Mouse (Mus musculus): ENCODE data around the gene Olfr329-ps. TPM values are rescaled to one million over a fixed set of nuclear protein-coding genes. Genes with fewer than 3 reads are reported as not detected.
"Not testable (repeated sequence)": the region's sequence is repeated elsewhere in the genome, so short reads cannot be mapped to it uniquely, and the experiment has no call there.

Olfr329-ps gene
- total and polyA plus RNA-seq, 2 experiments from 2014 or later, result 0.11 TPM; not detected in 1

DNA sequence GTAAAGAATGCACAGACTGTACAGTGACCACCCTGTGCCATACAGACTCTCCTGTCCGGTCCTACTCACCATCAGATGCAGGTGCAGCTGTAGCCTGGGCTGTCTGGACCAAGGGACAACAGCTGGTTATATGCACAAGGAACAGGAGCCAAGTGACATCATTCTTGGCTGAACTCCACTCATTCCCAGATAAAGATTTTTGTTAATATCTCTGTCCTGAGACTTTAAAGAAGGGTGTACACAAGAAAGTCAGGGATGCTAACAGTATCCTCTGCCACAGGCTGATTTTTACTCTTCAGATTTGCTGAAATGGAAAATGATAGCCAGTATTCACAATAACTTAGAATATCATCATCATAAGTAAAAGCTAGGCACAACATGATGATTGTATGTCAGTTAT is 9.3 kb upstream of the Olfr329-ps start, which contains the start of gene Olfr328:
Gene Olfr328, minus strand, starts transcription at position 101 of the 400 bp plus-strand sequence.
- TF ChIP-seq CTCF (IDR thresholded peaks at IDR 0.05; ENCODE audit: low read depth), result no peak
- WGBS, result 71% methylated on average over 1 of the region's 1 CpGs
- Histone ChIP-seq H3K9me3 (ENCODE audit: low read length) (no peaks in the 10 kb centered on the region), H3K4me2 (ENCODE audit: low read depth, low read length) (no peak within 1 kb of the TSS), H3K4me1 (ENCODE audit: insufficient read depth, low read length) (no peaks in the 10 kb centered on the region), H3K4me3 (ENCODE audit: low read length) (no peak within 1 kb of the TSS), H3K27me3 (ENCODE audit: insufficient read depth, low read length) (no peaks in the 10 kb centered on the region), H3K9ac (replicated peaks; ENCODE audit: low read length) (no peak within 1 kb of the TSS), H3K36me3 (ENCODE audit: insufficient read depth, low read length) (no peaks in the 10 kb centered on the region), H3K27ac (no peak within 1 kb of the TSS)
- DNase-seq (ENCODE audit: low spot score) (no peak), ATAC-seq (no peak)

DNA sequence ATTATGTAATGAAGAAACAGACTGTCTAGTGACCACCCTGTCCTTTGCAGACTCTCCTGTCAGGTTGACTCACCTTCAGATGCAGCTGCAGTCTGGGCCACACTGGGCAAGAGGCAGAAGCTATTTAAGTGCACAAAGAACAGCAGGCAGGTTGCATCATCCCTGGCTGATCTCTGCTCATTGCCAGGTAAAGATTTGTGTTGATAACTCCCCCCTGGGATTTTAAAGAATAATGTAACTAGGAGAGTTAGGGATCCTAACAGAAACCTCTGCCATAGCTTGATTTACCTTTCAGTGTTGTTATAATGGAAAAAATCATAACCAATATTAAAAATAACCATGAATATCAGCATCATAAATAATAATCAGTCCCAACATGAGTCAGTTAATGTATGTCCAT is 11.5 kb downstream of the Olfr329-ps start, which contains the start of gene Olfr330:
Gene Olfr330, minus strand, starts transcription at position 101 of the 400 bp plus-strand sequence.
- not testable (repeated sequence) for H3K27ac ChIP-seq; H3K36me3 ChIP-seq (ENCODE audit: insufficient read depth, low read length); H3K27me3 ChIP-seq (ENCODE audit: insufficient read depth, low read length); H3K9ac ChIP-seq (replicated peaks; ENCODE audit: low read length); H3K9me3 ChIP-seq (ENCODE audit: low read length); H3K4me3 ChIP-seq (ENCODE audit: low read length); H3K4me2 ChIP-seq (ENCODE audit: low read depth, low read length); DNase-seq (ENCODE audit: low spot score); H3K4me1 ChIP-seq (ENCODE audit: insufficient read depth, low read length); ATAC-seq

DNA sequence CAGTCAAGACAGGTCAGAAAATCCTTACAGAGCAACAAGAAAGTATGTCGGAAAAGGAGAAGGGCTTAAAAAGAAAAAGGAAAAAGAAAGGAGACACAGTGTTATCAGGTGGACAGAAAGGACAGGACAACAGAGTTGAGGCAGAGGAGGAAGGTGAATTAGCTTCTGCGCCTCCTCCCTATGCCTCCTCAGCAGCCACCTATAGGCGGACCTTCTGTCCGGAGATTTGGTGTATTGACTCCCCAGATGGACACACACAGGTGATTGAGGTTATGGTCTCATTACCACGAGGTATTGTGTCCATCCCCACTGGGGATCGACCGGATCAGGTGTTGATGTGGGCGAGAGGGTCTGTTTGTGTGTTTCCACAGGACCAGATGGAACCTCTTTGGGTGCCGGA is 26.5 kb downstream of the Olfr329-ps start:
- not testable (repeated sequence) for H3K27ac ChIP-seq; H3K4me3 ChIP-seq (ENCODE audit: low read length); H3K27me3 ChIP-seq (ENCODE audit: insufficient read depth, low read length); H3K36me3 ChIP-seq (ENCODE audit: insufficient read depth, low read length); DNase-seq (ENCODE audit: low spot score); H3K9ac ChIP-seq (replicated peaks; ENCODE audit: low read length); H3K4me1 ChIP-seq (ENCODE audit: insufficient read depth, low read length); H3K4me2 ChIP-seq (ENCODE audit: low read depth, low read length); H3K9me3 ChIP-seq (ENCODE audit: low read length); ATAC-seq
- 94% methylated on average over 7 of the region's 9 CpGs for WGBS

DNA sequence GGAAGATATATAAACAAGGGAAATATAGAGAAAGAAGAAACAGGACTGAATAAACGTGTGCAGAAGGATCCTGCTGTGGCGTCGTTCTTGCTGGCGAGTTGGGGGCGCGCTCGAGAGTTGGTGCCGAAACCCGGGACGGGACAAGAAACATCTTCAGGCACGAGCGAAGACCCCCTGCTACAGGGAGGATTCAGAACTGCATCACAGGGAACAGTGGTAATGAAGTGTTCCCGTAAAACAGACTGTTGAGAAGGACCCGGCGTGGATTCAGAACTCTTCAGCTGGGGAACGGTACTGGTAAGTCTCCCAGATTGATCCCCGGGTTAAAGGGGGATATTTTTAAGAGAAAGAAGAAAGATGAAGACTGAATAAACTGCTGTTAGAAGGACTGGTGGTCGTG is 27.3 kb downstream of the Olfr329-ps start:
- not testable (repeated sequence) for DNase-seq (ENCODE audit: low spot score); H3K4me1 ChIP-seq (ENCODE audit: insufficient read depth, low read length); H3K4me3 ChIP-seq (ENCODE audit: low read length); H3K36me3 ChIP-seq (ENCODE audit: insufficient read depth, low read length); H3K27ac ChIP-seq; H3K9me3 ChIP-seq (ENCODE audit: low read length); H3K27me3 ChIP-seq (ENCODE audit: insufficient read depth, low read length); H3K4me2 ChIP-seq (ENCODE audit: low read depth, low read length); H3K9ac ChIP-seq (replicated peaks; ENCODE audit: low read length); ATAC-seq
- WGBS, result 96% methylated on average over 17 of the region's 18 CpGs

DNA sequence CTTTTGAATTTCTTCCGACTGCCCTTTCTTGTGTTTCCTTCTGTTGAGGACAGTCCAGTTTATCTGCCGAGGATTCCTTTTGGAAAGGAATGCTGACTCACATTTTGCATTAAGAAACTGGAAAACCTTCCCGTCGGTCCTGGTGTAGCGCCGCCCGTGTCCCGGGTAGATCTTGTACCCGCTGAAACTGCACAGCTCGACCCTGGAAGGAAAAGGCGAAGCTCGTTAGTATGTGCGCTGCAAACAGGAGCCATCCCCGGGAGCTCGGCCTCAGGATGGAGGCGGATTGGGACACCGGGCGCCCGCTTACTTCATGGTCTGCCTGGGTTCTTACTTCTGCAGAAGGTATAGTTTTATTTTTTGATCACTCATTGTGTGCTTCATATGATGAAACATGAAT is 37.2 kb downstream of the Olfr329-ps start:
- ATAC-seq; DNase-seq (ENCODE audit: low spot score); H3K36me3 ChIP-seq (ENCODE audit: insufficient read depth, low read length); H3K4me2 ChIP-seq (ENCODE audit: low read depth, low read length); H3K9me3 ChIP-seq (ENCODE audit: low read length); H3K9ac ChIP-seq (replicated peaks; ENCODE audit: low read length); H3K27ac ChIP-seq; H3K4me3 ChIP-seq (ENCODE audit: low read length); H3K27me3 ChIP-seq (ENCODE audit: insufficient read depth, low read length); H3K4me1 ChIP-seq (ENCODE audit: insufficient read depth, low read length): not testable (repeated sequence)
- WGBS, result 91% methylated on average over 19 of the region's 19 CpGs

DNA sequence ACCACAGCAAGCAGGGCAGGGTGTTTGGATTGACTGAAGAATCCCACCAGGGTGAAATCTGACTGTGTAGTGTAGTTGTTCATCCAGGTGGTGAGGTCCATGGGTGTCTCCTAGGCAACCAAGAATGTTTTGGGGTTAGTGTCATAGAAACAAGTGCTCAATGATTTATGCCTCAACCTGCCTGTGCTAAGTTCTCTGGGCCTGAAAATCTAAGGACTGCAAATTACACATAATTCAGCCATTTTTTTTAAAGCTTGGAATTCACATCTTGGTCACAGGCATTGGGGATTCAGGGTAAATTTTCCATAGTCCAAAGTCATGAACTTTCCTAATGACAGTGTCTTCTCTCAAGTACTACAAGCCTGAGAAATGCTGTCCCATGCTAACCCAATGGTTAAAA is 43.8 kb downstream of the Olfr329-ps start, which contains the start of gene Olfr331:
Gene Olfr331, minus strand, starts transcription at position 101 of the 400 bp plus-strand sequence.
- H3K36me3 ChIP-seq (ENCODE audit: insufficient read depth, low read length); H3K9me3 ChIP-seq (ENCODE audit: low read length); H3K4me1 ChIP-seq (ENCODE audit: insufficient read depth, low read length); H3K27me3 ChIP-seq (ENCODE audit: insufficient read depth, low read length); H3K27ac ChIP-seq; DNase-seq (ENCODE audit: low spot score); H3K4me3 ChIP-seq (ENCODE audit: low read length); H3K4me2 ChIP-seq (ENCODE audit: low read depth, low read length); ATAC-seq; H3K9ac ChIP-seq (replicated peaks; ENCODE audit: low read length): not testable (repeated sequence)

DNA sequence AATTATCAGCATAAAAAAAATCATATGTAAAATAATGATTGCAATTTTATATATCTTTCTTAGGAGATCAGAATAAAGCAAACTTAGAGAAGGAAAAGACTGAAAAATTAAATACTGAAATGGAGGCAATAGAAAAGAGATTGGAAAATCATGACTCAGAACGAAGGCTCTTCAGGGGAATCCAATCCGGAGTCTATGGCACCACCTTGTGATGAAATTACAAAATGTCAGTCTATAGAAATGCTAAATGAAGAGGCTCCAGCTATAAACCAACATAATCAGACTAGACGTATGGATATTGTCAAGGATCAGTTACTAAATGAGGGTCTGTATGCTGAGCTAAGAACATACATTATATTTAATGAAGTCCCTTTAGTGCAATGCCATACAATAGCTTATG is 46.9 kb downstream of the Olfr329-ps start:
- no peak overlapping the region for H3K27ac ChIP-seq
- no peaks in the 10 kb centered on the region for H3K4me1 ChIP-seq (ENCODE audit: insufficient read depth, low read length)
- DNase-seq (ENCODE audit: low spot score), result peak; percentile 69
- ATAC-seq, result no peak
- H3K27me3 ChIP-seq (ENCODE audit: insufficient read depth, low read length), result no peaks in the 10 kb centered on the region
- no peak overlapping the region for H3K9ac ChIP-seq (replicated peaks; ENCODE audit: low read length)
- no peak overlapping the region for H3K4me2 ChIP-seq (ENCODE audit: low read depth, low read length)
- 37% methylated on average over 3 of the region's 3 CpGs for WGBS
- no peaks in the 10 kb centered on the region for H3K36me3 ChIP-seq (ENCODE audit: insufficient read depth, low read length)
- TF ChIP-seq CTCF (IDR thresholded peaks at IDR 0.05; ENCODE audit: low read depth), result peak; percentile 60
- H3K4me3 ChIP-seq (ENCODE audit: low read length), result no peak overlapping the region
- H3K9me3 ChIP-seq (ENCODE audit: low read length), result no peaks in the 10 kb centered on the region; the same call in 1 of the 2 replicates

Measured in hindbrain, postnatal 0 days (tissue).